Mouse (Mus musculus): ENCODE data around the gene Naxd.

- TF ChIP-seq MEF2A (IDR thresholded peaks at IDR 0.05; ENCODE audit: borderline replicate concordance, low read depth, low read length), result no peak
- TF ChIP-seq BHLHE40 (IDR thresholded peaks at IDR 0.05; ENCODE audit: low read depth, low read length), result no peak
- no peak for TF ChIP-seq CTCF (conservative IDR thresholded peaks at IDR 0.05 in 1 of 2, IDR thresholded peaks at IDR 0.05 in 1 of 2; ENCODE audit: low read depth in 2 of 2, low read length in 2 of 2)
- TF ChIP-seq POLR2A (IDR thresholded peaks at IDR 0.05; ENCODE audit: low read depth, low read length), result no peak
- no peak for TF ChIP-seq NELFE (IDR thresholded peaks at IDR 0.05; ENCODE audit: low read depth, low read length)
- TF ChIP-seq ELF1 (IDR thresholded peaks at IDR 0.05; ENCODE audit: low read depth, low read length), result no peak
- TF ChIP-seq MAFK (IDR thresholded peaks at IDR 0.05; ENCODE audit: insufficient replicate concordance, low read length), result no peak
Measured at GRCm38 (mm10) chr8:11542866-11543265, 45.6 kb downstream of the Naxd start.
